Mouse (Mus musculus): Measurements from ENCODE around the gene Haus8.
"Not testable (repeated sequence)": the region's sequence is repeated elsewhere in the genome, so short reads cannot be mapped to it uniquely, and the experiment has no call there.

Gene Haus8

DNA sequence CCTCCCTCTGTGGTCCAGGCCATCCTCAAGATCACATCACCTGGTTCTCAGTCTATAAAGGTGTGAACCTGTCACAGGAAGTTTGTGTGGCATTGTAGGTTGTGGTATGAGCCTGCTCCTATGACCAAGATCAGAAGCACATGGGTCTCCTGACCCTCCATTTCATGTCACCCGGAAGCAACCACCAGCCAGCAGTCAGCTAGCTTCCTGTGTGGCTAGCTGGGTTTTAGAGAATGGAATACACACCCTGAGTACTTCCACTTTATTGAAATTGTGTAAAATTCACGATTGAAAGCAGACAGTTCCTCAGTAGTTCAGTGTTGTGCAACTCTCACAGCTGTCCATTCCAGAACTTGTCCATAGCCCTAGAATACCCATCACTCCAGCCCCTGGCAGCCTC is 13.5 kb upstream of the Haus8 start:
- DNase-seq (ENCODE audit: low read depth, low spot score): peak; percentile 29

- no peak for DNase-seq (ENCODE audit: low read depth, low spot score)
These were observed 9.9 kb upstream of the Haus8 start for GRCm38 (mm10) chr8:71282621-71283020.

- not testable (repeated sequence) for DNase-seq (ENCODE audit: low read depth, low spot score)
These were observed 9.0 kb upstream of the Haus8 start for GRCm38 (mm10) chr8:71281731-71282130.

- DNase-seq (ENCODE audit: low read depth, low spot score): not testable (repeated sequence)
These were observed 6.7 kb upstream of the Haus8 start for GRCm38 (mm10) chr8:71279409-71279808.

- DNase-seq (ENCODE audit: low read depth, low spot score): no peak
These were observed 3.4 kb upstream of the Haus8 start for GRCm38 (mm10) chr8:71276166-71276565.

DNA sequence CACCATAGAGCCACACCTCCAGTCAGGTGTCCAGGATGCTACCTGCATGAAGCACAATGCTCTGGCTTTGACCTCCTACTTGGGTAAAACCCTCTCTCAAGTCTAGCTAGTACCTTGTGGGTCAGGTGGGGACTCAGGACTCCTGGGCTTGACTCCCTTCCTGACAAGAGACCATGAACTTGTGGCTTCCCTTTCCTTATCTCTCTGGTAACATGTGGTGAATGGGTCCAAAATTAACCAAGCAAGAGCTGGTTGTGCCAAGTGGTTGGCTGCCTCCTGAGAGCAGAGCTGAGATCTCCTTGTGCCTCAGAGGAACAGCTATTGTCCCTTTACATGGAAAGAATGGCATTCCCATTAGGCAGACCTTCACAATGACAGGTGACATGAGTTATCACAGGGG is 1.7 kb upstream of the Haus8 start:
- DNase-seq (ENCODE audit: low read depth, low spot score): no peak

DNA sequence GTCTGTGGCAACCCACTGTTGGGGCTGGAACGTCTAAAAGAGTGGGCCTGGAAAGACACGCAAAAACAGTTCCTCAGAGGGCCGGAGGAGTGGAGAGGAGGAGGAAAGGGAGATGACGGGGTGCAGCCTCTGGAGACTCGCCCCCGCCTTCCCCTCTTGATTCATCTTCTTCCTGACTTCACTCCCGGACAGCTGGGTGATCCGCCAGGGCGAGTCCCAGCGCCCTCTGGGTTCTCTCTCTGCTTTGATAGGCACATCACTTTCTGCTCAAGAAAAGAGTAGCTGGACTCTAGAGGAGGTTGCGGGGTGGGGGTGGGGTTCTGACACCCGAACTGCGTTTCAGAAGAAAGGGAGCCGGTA is 397 bp upstream of the Haus8 start:
- peak; percentile 62 for DNase-seq (ENCODE audit: low read depth, low spot score)

DNA sequence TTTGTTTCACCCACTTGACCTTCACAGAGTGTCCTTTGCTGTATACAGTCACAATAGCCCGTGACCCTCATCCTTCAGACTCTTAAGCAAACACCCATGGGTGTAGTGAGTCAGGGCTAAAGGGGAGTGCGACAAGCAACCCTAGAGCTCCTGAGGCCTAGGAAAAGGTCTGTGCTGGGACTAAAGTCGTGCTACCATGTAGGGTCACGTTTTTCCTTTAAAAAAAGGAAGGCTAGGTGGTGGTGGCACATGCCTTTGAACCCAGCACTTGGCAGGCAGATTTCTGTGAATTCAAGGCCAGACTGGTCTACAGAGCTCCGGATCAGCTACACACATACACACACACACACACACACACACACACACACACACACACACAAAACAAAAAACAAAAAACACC is 1.1 kb downstream of the Haus8 start:
- no peak for DNase-seq (ENCODE audit: low read depth, low spot score)

DNA sequence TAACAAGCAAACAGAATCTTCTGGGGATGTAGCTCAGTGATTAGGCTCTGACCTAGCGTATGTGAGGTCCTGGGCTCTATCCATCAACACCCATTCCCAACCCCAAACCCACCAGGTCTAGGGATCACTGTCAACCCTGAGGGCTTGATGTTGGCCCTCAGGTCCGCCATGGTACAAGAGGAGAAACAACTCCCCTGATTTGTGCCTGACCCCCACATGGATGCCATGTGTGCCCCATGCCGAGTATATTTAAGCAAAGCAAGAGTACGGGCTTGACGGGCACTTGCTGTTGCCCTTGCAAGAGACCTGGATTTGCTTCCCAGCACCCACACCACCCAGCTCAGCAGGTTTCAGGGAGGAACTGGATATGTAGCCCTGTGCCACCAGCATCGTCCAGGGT is 4.4 kb downstream of the Haus8 start:
- not testable (repeated sequence) for DNase-seq (ENCODE audit: low read depth, low spot score)

DNA sequence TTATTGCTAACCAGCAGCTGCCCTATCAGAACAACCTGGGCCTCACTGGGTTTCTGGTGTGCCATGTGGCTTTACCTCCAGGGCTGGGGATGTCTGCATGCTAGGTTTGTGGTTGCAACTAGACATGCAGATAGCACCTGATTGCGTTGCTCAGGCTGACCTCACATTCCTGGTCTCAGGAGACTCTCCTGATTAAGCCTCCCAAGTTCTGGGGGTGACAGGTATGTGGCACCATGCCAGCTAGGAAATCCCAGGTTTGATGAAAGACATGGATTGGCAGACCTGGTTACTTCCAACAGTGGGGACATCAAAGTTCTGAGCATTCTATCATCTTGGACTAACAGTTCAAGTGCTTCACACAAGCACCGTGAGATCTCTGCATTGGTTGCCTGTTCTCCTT is 5.0 kb downstream of the Haus8 start:
- no peak for DNase-seq (ENCODE audit: low read depth, low spot score)

GRCm38 (mm10) chr8:71261234-71261633 is 11.5 kb downstream of the Haus8 start:
- DNase-seq (ENCODE audit: low read depth, low spot score): peak; percentile 34

DNA sequence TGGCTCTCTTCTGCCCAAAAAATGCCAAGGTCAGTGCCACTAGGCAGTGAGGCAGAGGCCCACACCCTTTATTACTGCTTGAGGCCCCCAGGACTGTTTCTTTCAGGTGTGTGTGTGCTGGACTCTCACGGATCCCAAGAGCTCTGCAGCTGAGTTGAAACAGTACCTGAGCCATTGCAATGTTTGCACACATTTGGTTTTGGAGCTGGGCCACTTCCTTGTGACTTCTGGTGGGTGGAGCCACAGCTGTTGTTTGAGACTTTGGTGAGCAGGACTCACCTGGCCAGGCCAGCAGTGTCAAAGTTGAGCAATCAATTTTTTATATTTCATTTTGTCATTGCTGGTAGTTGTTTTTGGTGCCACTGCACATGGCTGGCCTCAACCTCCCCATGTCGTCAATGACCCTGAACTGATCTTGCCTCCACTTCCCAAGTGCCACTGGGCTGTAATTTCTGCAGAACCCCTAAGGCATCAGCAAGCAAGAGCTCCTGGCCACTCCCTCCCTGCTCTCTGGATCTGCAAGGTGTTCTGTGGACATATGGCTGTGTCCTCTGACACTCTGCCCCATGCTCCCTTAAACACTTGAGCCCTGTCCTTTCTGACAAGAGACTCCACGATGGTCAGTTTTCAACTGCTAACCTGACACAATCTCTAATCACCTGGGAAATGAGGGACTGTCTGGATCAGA is 16.0 kb downstream of the Haus8 start:
- DNase-seq (ENCODE audit: low read depth, low spot score): no peak

DNA sequence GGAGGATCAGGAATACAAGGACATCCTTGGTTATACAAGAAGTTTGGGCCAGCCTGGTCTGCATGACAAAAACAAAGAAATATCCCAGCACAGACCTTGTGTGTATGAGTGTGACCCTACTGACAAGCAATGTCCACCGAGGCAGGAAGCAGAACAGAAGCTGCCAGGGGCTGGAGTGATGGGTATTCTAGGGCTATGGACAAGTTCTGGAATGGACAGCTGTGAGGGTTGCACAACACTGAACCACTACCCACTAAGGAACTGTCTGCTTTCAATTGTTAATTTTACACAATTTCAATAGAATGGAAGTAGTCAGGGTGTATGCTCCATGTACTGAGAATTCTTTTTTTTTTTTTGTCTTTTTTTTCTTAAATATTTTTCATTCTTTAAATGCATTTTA is 24.5 kb downstream of the Haus8 start:
- DNase-seq (ENCODE audit: low read depth, low spot score): no peak

- no peak for DNase-seq (ENCODE audit: low read depth, low spot score)
These were observed 30.0 kb downstream of the Haus8 start for GRCm38 (mm10) chr8:71242757-71243156.

DNA sequence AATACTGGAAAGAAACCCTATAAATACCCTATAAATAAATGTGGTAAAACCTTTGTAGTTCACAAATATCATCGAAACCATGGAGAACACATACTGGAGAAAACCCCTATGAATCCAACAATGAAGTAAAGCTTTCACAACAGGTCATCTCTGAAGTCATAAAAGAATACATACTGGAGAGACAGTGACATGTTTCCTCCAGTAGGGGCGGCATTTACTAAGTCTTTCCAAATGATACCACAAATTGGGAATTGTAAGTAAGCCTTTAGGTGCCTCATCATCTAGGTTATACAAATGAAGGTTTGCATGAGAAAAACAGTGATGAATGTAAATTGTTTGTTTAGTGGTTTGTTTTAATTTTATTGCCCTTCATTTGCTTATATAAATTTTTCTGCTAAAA is 48.2 kb downstream of the Haus8 start:
- peak; percentile 61 for DNase-seq (ENCODE audit: low read depth, low spot score)

DNA sequence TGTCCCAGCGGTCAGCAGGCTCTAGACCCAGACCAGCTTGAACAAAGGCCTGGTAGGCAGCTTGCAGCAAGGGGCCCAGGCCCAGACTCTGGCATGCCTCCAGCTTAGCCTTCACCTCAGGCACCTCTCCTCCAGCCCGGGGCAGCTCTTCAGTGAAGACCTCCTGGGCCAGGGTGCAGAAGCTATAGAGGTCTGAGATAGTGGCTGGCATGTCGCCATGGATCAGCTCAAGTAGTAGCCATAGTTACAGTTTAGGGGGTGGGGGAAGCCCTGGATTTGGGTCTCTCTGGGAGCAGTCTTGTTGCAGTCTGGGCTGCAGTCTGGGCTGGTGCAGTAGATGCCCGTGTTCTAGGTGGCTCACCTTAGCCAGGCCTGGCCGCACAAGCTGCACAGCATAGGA is 58.5 kb downstream of the Haus8 start:
- not testable (repeated sequence) for DNase-seq (ENCODE audit: low read depth, low spot score)

- DNase-seq (ENCODE audit: low read depth, low spot score): peak; percentile 38
These were observed 67.2 kb downstream of the Haus8 start for GRCm38 (mm10) chr8:71205541-71205967.

Measured in CD4-positive, CD25-positive, alpha-beta regulatory T cell, adult 2 months (primary cell).